Mouse (Mus musculus): ENCODE measurements around the gene Arf5. TPM values are rescaled to one million over a fixed set of nuclear protein-coding genes. Genes with fewer than 3 reads are reported as not detected.

Arf5 gene
- polyA plus RNA-seq, 1 experiment from 2014 or later: 231 TPM

GRCm38 (mm10) chr6:28428290-28428689 is 4.9 kb downstream of the Arf5 start, which contains the start of gene Gcc1:
TSS of gene Gcc1 (minus strand) at chr6:28428390.
- Histone ChIP-seq H3K9me3 (replicated peaks) (no peaks in the 10 kb centered on the region), H3K27me3 (no peaks in the 10 kb centered on the region), H3K27ac (no peak within 1 kb of the TSS), H3K9ac (no peak within 1 kb of the TSS), H3K4me2 (no peak within 1 kb of the TSS), H3K4me1 (replicated peaks) (peaks cover 15% of the 10 kb centered on the region), H3K4me3 (no peak within 1 kb of the TSS), H3K36me3 (peaks cover 14% of the 10 kb centered on the region)
- 87% methylated on average over 3 of the region's 3 CpGs for WGBS
- ATAC-seq (replicated peaks; ENCODE audit: insufficient number of reproducible peaks, insufficient read depth, low FRiP score, low read depth): no peak

- Histone ChIP-seq H3K36me3 (peaks cover 14% of the 10 kb centered on the region), H3K4me1 (replicated peaks) (peaks cover 6% of the 10 kb centered on the region), H3K27ac (no peak overlapping the region), H3K27me3 (no peaks in the 10 kb centered on the region), H3K9ac (no peak overlapping the region), H3K9me3 (replicated peaks) (no peaks in the 10 kb centered on the region), H3K4me3 (no peak overlapping the region), H3K4me2 (no peak overlapping the region)
- 81% methylated on average over 11 of the region's 11 CpGs for WGBS
- ATAC-seq (replicated peaks; ENCODE audit: insufficient number of reproducible peaks, insufficient read depth, low FRiP score, low read depth): no peak
These were observed 6.5 kb downstream of the Arf5 start for GRCm38 (mm10) chr6:28429870-28430269.

- Histone ChIP-seq H3K27ac (no peak overlapping the region), H3K4me3 (no peak overlapping the region), H3K4me1 (replicated peaks) (no peaks in the 10 kb centered on the region; the same call in 1 of the 2 replicates), H3K9ac (no peak overlapping the region), H3K9me3 (replicated peaks) (no peaks in the 10 kb centered on the region), H3K4me2 (no peak overlapping the region), H3K27me3 (no peaks in the 10 kb centered on the region), H3K36me3 (peaks cover 8% of the 10 kb centered on the region)
- 74% methylated on average over 10 of the region's 10 CpGs for WGBS
- no peak for ATAC-seq (replicated peaks; ENCODE audit: insufficient number of reproducible peaks, insufficient read depth, low FRiP score, low read depth)
These were observed 7.6 kb downstream of the Arf5 start for GRCm38 (mm10) chr6:28430795-28431537.

- H3K27ac ChIP-seq: no peak overlapping the region
- no peak for ATAC-seq (replicated peaks; ENCODE audit: insufficient number of reproducible peaks, insufficient read depth, low FRiP score, low read depth)
- H3K9me3 ChIP-seq (replicated peaks): no peaks in the 10 kb centered on the region
- no peaks in the 10 kb centered on the region; the same call in 1 of the 2 replicates for H3K4me1 ChIP-seq (replicated peaks)
- no peak overlapping the region for H3K4me3 ChIP-seq
- H3K4me2 ChIP-seq: no peak overlapping the region
- no peak overlapping the region for H3K9ac ChIP-seq
- peaks cover 2% of the 10 kb centered on the region; the same call in 1 of the 2 replicates for H3K36me3 ChIP-seq
- H3K27me3 ChIP-seq: no peaks in the 10 kb centered on the region
- 60% methylated on average over 6 of the region's 6 CpGs for WGBS
These were observed 8.1 kb downstream of the Arf5 start for GRCm38 (mm10) chr6:28431538-28431855.

- peaks cover 35% of the 10 kb centered on the region for H3K27me3 ChIP-seq
- no peak overlapping the region for H3K9ac ChIP-seq
- no peaks in the 10 kb centered on the region for H3K9me3 ChIP-seq (replicated peaks)
- H3K36me3 ChIP-seq: no peaks in the 10 kb centered on the region
- WGBS: 76% methylated on average over 7 of the region's 7 CpGs
- ATAC-seq (replicated peaks; ENCODE audit: insufficient number of reproducible peaks, insufficient read depth, low FRiP score, low read depth): no peak
- no peak overlapping the region for H3K4me2 ChIP-seq
- no peaks in the 10 kb centered on the region for H3K4me1 ChIP-seq (replicated peaks)
- H3K27ac ChIP-seq: no peak overlapping the region
- H3K4me3 ChIP-seq: no peak overlapping the region
These were observed 24.6 kb downstream of the Arf5 start for GRCm38 (mm10) chr6:28447937-28448336.

- peaks cover 39% of the 10 kb centered on the region for H3K27me3 ChIP-seq
- no peaks in the 10 kb centered on the region for H3K36me3 ChIP-seq
- no peak within 1 kb of the TSS for H3K27ac ChIP-seq
- no peak for ATAC-seq (replicated peaks; ENCODE audit: insufficient number of reproducible peaks, insufficient read depth, low FRiP score, low read depth)
- no peak within 1 kb of the TSS for H3K4me3 ChIP-seq
- no peaks in the 10 kb centered on the region for H3K4me1 ChIP-seq (replicated peaks)
- 78% methylated on average over 2 of the region's 2 CpGs for WGBS
- H3K9me3 ChIP-seq (replicated peaks): no peaks in the 10 kb centered on the region
- H3K4me2 ChIP-seq: no peak within 1 kb of the TSS
- H3K9ac ChIP-seq: no peak within 1 kb of the TSS
These were observed 25.9 kb downstream of the Arf5 start, which contains the start of gene Pax4 for GRCm38 (mm10) chr6:28449253-28449652. TSS of gene Pax4 (minus strand) at chr6:28449353.

GRCm38 (mm10) chr6:28450481-28450880 is 27.1 kb downstream of the Arf5 start:
- H3K9ac ChIP-seq: no peak overlapping the region
- H3K4me3 ChIP-seq: no peak overlapping the region
- WGBS: 9% methylated on average over 5 of the region's 5 CpGs
- peaks cover 43% of the 10 kb centered on the region for H3K27me3 ChIP-seq
- ATAC-seq (replicated peaks; ENCODE audit: insufficient number of reproducible peaks, insufficient read depth, low FRiP score, low read depth): no peak
- no peak overlapping the region for H3K4me2 ChIP-seq
- no peaks in the 10 kb centered on the region for H3K4me1 ChIP-seq (replicated peaks)
- no peaks in the 10 kb centered on the region for H3K9me3 ChIP-seq (replicated peaks)
- no peaks in the 10 kb centered on the region for H3K36me3 ChIP-seq
- no peak overlapping the region for H3K27ac ChIP-seq

- no peak for ATAC-seq (replicated peaks; ENCODE audit: insufficient number of reproducible peaks, insufficient read depth, low FRiP score, low read depth)
- H3K4me2 ChIP-seq: no peak overlapping the region
- H3K9me3 ChIP-seq (replicated peaks): no peaks in the 10 kb centered on the region
- H3K27me3 ChIP-seq: peaks cover 46% of the 10 kb centered on the region
- no peaks in the 10 kb centered on the region for H3K4me1 ChIP-seq (replicated peaks)
- H3K36me3 ChIP-seq: no peaks in the 10 kb centered on the region
- no peak overlapping the region for H3K9ac ChIP-seq
- no peak overlapping the region for H3K27ac ChIP-seq
- no peak overlapping the region for H3K4me3 ChIP-seq
- WGBS: 2% methylated on average over 12 of the region's 12 CpGs
These were observed 27.6 kb downstream of the Arf5 start for GRCm38 (mm10) chr6:28450977-28451376.

GRCm38 (mm10) chr6:28459221-28459668 is 35.9 kb downstream of the Arf5 start:
- no peaks in the 10 kb centered on the region for H3K36me3 ChIP-seq
- ATAC-seq (replicated peaks; ENCODE audit: insufficient number of reproducible peaks, insufficient read depth, low FRiP score, low read depth): no peak
- no peaks in the 10 kb centered on the region for H3K9me3 ChIP-seq (replicated peaks)
- H3K27ac ChIP-seq: no peak overlapping the region
- no peak overlapping the region for H3K4me2 ChIP-seq
- H3K4me3 ChIP-seq: no peak overlapping the region
- no peak overlapping the region for H3K9ac ChIP-seq
- no peaks in the 10 kb centered on the region for H3K4me1 ChIP-seq (replicated peaks)
- H3K27me3 ChIP-seq: peaks cover 7% of the 10 kb centered on the region; the same call in 1 of the 2 replicates

- H3K4me1 ChIP-seq (replicated peaks): no peaks in the 10 kb centered on the region
- no peaks in the 10 kb centered on the region for H3K9me3 ChIP-seq (replicated peaks)
- H3K9ac ChIP-seq: no peak overlapping the region
- no peak overlapping the region for H3K27ac ChIP-seq
- ATAC-seq (replicated peaks; ENCODE audit: insufficient number of reproducible peaks, insufficient read depth, low FRiP score, low read depth): no peak
- H3K4me3 ChIP-seq: no peak overlapping the region
- no peak overlapping the region for H3K4me2 ChIP-seq
- H3K27me3 ChIP-seq: 0 out of 2 replicates have a peak, but pooled peaks cover 2% of the 10 kb centered on the region
- no peaks in the 10 kb centered on the region for H3K36me3 ChIP-seq
- 3% methylated on average over 5 of the region's 5 CpGs for WGBS
These were observed 37.2 kb downstream of the Arf5 start for GRCm38 (mm10) chr6:28460534-28460933.

GRCm38 (mm10) chr6:28464630-28465029 is 41.3 kb downstream of the Arf5 start:
- Histone ChIP-seq H3K9me3 (replicated peaks) (no peaks in the 10 kb centered on the region), H3K4me3 (no peak overlapping the region), H3K27me3 (no peaks in the 10 kb centered on the region), H3K4me1 (replicated peaks) (no peaks in the 10 kb centered on the region), H3K9ac (no peak overlapping the region), H3K27ac (no peak overlapping the region), H3K4me2 (no peak overlapping the region), H3K36me3 (no peaks in the 10 kb centered on the region)
- no peak for ATAC-seq (replicated peaks; ENCODE audit: insufficient number of reproducible peaks, insufficient read depth, low FRiP score, low read depth)
- 48% methylated on average over 6 of the region's 6 CpGs for WGBS

GRCm38 (mm10) chr6:28470017-28470602 is 46.8 kb downstream of the Arf5 start:
- Histone ChIP-seq H3K27ac (no peak overlapping the region), H3K4me3 (no peak overlapping the region), H3K27me3 (no peaks in the 10 kb centered on the region), H3K4me2 (no peak overlapping the region), H3K9me3 (replicated peaks) (no peaks in the 10 kb centered on the region), H3K4me1 (replicated peaks) (no peaks in the 10 kb centered on the region), H3K9ac (no peak overlapping the region), H3K36me3 (no peaks in the 10 kb centered on the region)
- ATAC-seq (replicated peaks; ENCODE audit: insufficient number of reproducible peaks, insufficient read depth, low FRiP score, low read depth): no peak
- WGBS: 48% methylated on average over 4 of the region's 4 CpGs

Data from heart, embryonic 15.5 days (tissue).